Mouse (Mus musculus) CD8-positive naive resting alpha-beta T cell, adult 2 months (primary cell): ENCODE data around the gene Gstcd.

ENCODE experiments used
- DNase-seq, 2 experiments: peaks; one replicate each; pipeline ENCODE4 v3.0.0; 2022; ENCODE audit warnings: low read depth in 2 of 2, low spot score in 2 of 2

Gstcd gene

DNA sequence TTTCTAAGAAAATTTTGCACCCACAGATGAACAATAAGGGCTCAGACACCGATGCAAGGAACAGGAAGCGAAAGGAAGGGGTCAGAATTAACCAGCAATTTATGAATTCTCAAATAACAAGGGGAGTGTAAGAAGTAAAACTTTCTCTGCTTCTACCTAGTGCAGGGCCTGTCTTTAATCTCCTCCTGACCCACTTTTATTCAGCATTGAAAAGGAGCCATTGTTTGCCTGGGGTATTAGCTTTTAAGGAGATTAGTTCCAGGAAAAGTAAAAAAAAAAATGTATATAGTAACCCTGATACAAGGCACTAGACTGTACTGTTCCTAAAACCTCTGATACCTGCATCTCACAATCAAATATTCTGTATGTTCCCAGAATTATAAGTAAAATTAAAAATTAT lies 64.9 kb downstream of the Gstcd start:
- DNase-seq = no peak

DNA sequence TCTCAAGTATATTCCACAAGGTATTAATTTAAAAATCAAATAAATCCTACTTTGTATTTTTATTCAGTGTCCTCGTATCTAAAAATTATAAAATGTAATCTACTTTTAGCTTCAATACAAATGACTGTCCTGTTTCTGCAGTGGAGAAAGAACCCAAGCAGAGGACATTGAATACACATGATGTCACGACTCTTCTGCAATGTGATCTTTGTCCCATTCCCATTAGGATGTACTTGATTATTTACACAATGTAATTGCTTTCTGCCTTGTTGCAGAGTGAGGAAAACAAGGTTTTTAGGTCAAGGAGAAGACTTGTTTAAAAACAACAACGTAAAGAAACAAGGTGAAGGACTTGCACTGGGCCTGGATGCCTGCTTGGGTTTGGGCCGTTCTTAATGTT lies 84.6 kb downstream of the Gstcd start:
- DNase-seq = no peak

DNA sequence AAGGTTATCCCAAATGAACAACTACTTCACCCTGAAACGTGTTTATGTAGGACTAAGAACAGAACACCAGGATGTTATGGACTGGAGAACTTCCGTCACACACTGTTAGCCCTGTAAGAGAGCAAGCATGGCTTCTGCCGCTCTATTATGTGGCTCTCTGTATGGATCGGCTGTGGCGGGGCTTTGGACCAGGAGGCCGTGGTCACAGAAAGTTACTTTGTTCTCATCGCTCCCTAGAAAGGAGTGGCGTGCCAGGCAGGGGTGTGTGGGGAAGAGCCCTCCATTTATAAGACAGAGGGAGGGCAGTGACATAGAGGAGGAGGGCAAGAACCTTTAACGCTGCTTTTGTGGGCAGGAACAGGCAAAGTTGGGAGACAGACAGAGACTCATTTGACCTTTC lies 95.5 kb downstream of the Gstcd start:
- no peak for DNase-seq

DNA sequence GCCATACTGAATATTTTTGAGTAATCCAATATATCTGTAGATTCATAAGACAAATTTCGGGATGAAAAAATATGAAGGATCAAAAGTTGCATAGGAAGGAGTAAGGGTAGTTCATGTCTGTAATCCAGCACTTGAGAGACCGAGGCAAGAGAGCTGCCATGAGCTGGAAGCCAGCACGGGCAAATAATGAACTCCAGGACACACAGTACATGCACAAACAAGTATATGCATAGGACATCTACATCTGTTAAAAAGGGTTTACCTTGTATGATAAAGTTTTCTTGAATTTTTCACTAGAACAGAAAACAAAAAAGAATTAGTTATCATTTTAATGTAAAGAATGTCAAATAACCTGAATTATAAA lies 95.9 kb downstream of the Gstcd start:
- no peak for DNase-seq

DNA sequence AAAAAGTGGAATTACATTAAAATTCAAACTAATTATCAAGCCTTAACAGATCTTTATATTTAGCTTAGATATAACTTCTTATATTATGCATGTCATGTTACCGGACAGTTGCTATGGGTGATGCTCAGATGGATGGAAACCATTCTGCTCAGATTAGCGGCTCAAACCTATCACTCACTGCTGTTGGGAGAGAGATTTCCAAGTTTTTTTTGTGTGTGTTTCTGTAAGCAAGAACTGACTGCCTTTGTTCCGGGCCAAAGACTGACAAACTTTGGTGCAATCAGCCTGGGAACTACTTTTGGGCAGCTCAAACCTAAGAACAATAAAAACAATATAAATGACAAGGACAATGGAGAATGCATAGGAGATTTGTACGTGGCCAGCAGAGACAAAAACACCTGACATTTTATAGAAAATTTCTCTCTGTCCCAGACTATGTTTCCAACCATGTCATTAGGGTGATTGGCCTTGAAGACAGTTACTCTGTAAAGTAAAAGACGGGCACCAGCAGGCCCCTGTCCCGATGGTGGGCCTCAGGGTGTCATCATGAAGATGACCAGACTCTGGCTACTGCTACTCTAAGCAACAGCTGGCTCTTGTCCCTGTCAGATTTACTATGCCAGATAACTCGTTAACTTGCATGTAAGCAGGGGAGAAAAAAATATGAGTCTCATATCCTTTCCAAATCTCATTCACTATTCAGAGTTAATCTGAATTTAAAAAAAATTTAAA lies 96.5 kb downstream of the Gstcd start:
- DNase-seq = no peak

DNA sequence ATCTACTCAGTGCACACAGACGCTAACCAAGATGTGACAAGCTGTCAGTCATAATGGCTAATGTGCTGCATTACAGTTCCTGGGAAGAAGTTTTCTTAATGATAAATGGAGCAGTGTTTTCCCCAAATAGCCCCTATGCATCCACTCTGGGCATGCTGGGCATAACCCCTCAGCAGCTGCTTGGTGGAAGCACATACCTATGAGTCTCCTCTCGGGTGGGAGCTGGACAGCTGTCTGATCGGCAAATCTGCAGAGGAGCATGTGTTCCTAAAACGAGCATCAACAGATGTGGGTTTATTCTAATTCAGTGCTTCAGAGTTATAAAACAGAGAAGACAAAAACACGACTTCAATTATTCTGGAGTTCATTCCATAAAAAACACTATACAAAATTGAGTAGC lies 105.6 kb downstream of the Gstcd start:
- no peak for DNase-seq

DNA sequence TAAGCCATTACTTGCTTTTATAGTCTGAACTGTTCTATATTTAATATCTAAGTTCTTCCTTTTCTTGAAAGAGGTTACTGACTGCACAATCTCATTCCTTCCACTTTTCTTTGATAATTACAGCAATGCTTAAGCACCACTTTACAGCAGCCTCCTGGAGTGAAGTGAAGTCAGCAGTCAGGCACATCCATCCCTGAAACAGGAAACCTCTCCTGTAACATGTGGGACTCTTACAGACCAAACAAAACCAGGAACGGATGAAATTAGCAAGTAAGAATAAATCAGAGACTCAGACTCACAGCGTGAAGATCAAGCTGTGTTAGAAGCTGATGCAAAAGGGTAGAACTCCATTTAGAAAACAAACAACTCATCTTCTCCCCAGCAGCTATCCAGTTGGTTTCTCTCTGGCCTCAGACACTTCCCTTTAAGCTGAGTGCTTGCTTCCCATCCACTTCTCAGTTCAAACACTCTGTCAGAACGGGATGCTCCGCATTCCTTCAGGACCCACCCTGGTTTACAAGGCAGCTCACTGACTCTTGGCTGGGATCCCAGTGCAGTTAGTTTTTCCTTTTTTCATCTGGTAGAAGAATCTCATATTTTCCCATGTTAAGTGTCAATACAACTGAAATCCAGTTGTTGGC lies 107.9 kb downstream of the Gstcd start:
- DNase-seq = no peak

DNA sequence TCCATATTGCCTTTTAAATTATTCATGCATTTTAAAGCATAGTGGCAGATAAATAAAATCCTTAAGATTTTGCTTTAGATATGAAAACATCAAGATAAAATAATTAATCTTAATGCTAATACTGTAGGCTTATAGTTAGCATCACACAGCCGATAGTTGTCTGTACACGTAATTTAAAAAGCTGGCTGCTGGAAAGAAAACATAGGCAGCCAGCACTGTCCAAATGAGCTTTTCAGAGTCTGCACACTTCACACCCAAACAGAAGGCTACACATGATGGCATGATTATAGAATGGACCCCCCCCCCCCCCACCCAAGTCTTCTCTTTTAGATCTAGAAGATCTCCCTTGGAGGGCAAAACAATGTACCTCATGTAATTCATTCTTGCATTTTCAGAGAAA lies 109.9 kb downstream of the Gstcd start:
- no peak for DNase-seq

DNA sequence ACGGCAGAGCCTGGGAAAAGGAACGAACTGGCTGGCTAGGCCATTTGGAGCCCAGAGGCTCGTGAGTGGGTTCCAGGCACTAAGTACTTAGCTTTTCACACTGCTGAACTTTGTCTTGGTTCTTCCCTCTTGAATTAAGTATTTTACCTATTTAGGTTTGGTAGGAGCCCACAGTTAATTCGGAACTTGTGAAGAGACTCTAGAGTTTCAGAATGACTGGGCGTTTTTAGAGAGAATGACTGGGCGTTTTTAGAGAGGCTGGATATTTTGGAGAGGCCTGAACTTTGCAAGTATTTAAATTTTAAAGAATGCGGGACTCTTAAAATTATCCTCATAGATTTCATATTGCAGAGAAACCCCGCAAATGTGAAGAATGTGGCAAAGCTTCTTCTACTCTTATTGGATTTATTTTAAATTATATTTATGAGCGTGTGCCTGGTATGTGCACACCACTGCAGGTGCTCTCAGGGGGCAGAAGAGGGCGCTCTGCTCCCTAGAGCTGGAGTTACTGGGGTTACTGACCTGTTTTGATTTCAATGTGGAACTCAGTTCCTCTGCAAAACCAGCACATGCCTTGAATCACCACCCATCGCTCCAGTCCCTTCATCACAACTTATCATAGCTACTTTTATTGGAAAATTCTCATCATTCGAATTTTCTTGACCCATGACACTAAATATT lies 111.9 kb downstream of the Gstcd start:
- DNase-seq = no peak

DNA sequence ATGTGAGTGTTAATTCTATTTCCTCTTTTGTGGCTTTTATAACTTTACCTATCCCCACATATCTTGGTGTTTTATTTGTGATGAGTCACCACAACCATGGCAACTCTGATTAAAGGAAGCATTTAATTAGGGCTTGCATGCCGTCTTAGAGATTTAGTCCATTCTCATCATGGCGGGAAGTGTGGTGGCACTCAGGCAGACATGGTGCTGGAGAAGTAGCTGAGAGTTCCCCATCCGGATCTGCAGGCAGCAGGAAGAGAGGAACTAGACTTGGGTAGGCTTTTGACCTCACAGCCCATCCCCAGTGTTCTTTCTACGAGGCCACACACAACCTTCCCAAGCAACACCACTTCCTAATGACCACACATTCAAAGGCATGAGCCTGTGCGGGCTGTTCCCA lies 125.6 kb downstream of the Gstcd start:
- DNase-seq = no peak

DNA sequence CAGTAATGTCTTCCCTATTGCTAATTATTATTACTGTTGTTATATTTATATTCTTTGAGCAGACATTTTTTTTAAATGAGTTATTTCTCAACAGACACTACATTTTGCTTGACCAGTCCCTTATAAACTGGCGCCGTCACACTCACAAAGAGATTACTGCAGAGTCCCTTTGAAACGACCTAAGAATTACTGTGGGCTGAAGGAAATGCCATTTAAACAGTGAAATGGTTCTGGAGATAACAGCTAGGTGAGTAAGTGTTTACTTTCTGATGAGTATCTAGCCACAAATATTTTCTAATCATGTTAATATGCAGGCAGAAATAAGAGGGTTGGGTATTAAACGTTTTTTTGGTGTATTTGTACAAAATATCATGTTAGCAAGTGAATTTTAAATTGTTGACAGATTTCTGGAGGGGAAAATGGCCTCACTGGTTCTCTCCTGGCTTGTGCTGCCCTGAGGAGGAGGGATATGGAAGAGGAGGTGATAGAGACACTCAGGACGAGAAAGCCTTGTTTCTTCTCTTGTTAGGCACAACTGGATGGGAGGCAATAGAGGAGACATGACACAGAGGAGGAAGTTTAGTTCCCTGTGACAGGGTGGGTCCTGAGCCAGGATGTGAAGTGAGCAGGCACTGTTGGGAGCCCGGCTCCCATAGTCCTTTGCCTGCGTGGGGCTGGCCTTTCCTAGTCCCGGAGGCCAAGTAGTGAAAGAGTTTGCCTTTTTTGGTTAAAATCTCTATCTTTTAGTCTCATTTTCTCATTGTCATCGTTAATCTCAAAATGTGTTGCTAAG lies 126.9 kb downstream of the Gstcd start:
- DNase-seq = no peak

DNA sequence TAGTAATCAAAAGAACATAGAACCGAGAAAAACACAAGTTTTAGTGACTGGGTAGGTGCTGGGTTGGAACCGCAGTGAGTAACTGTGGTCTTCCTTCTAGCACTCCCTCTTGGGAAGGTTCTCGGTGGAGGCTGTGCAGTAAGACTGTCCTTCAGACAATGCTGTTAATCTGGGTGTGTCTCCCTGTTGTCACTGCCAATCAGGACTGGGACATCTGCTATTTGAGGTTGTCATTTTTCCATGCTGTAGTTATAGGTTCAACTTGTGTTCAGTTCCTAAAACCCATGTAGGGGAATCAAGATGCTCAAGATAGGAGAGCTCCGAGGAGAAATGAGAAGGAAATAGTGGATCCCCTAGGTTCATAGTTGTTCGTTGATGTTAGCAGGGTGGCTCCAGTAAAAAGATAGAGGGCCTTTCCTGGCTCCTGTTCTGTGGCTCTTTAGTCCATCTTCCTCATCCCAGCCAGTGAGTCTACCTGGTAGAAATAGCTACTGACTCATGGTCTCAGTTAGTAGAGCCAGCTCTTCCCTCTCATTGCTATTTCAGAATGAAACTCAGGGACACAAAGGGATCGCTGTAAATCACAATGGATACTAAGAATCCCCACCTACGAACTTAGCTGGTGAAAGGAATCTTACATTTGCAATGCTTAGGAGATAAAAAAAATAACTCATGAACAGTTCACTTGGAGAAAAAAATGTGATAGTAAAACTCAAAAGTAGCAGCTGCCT lies 129.0 kb downstream of the Gstcd start:
- no peak for DNase-seq

DNA sequence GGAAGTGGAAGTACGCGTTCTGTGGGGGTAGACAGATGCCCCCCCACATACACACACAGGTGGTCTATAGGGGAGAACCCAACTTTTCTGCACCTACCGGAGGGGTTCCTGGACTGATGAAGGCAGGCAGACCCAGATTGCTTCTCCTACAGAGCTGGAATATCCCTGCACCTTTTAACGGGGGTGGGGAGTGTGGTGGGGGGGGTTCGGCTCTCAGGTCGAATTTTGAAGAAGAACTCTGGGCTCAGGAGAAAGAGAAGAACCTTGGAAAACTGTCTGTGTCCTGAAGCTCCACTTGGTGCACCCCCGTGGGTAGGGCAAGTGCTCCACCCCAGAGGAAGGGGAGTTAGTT lies 141.3 kb downstream of the Gstcd start:
- no peak for DNase-seq

DNA sequence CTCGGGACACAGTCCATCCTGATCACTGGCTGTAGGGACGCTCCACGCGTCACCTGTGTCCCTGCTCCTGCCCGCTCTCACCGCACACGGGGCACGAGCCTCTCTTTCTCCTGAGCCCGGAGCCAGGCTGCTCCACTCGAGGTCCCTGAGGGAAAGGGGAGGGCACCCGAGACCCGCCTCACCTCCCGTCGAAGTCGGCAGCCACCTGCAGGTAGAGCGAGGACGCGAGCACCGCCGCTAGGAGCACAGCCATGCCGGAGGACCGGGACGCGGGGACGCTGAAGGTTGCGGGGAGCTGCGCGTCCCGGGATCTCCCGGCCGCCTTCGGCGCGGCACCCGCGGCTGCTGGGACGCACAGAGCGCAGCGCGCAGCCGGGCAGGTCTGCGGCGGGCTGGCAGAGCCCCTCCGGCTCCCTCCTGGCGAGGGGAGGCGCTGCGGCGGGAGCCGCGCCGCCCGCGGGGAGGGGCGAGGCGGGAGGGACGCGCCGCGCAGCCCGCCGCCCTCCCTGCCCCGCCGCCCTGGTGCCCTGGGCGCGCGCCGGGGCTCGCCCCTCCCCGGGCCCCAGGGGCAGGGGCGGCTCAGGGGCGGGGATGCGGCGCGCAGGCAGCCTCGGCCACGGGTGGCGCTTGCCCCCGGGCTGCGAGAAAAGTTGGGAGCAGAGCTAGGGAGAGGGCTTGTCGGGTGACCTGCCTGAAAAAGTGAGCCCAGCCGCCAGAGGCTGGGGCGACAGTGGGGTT lies 141.9 kb downstream of the Gstcd start, which contains the start of gene Npnt:
Gene Npnt (minus strand): TSS at position 501 of the 738 bp plus-strand sequence.
- no peak for DNase-seq

DNA sequence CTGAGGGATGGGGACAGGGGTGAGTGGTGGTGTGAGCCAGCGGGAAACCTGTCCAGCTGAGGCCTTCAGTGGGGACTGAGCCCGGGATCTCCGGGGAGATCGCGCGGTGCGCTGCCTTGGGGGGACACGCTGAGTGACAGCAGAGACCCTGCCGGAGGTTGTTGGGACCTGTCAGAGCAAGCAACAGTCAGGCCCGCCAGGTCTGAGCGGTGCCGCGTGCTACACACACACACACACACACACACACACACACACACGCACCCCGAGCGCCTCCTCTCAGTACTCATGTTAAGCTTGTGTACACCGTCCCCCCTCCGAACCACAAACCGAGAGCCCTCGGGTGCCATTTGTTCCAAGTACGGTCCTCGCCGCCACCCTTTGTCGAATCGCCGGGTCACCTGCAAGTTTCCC lies 142.4 kb downstream of the Gstcd start:
- DNase-seq = no peak

DNA sequence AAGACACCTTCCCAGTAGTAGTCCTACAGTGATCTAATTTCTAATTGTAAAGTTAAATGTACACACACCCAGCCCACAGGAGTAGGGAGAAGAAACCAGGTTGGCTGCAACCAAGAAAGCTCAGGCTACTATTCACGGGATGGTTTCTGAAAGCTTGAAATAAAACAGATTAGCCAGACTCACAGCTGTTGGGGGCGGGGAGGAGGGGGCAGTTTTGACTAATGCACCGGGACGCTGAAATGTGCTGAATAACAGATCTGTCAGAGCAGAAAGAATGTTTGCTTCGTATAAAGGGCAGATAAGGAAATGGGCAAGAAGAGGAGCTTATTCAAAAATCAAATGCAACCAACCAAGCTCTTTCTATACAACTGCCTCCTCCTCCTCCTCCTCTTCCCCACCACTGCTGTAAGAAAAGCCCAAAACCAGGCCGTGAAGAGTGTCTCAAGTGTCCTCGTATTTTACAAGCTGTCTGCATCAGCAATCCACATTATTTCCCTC lies 143.5 kb downstream of the Gstcd start:
- DNase-seq = no peak

DNA sequence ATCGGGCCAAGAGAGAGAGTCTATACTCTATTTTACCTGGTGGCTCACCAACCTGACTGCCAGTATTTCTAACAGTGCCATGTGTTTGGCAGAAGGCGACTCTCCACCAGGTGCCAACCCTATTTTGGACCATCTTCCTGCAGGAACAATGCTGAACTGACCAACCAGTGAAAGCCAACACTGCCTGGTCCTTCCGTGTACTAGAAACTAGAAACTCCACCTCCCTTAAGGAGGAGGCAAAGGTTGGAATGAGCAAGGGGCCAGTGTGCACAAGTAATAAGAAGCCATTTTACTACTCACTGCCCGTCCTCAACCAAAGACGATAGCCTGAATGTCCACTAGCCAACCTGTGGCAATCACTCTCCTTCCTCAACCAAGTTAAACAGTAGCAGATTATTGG lies 145.7 kb downstream of the Gstcd start:
- DNase-seq = no peak

DNA sequence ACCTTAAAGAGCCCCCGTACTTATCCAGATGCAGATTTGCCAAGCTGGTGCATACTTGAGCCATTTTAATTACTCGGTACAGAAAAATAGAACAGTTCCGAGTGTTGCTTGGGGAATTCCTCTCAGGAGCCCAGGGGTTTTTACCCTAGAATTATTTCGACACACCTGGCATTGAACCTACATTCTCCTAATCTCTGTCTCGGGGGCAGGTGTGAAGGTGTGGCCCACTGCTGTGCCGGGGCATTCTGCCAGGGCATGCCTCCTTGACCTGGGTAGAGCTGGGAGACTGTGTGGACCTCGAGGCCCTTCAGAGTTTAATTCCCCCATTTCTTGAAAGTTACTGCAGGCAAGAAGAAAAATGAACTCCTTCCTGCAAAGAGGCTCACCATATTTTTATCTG lies 146.2 kb downstream of the Gstcd start:
- no peak for DNase-seq

DNA sequence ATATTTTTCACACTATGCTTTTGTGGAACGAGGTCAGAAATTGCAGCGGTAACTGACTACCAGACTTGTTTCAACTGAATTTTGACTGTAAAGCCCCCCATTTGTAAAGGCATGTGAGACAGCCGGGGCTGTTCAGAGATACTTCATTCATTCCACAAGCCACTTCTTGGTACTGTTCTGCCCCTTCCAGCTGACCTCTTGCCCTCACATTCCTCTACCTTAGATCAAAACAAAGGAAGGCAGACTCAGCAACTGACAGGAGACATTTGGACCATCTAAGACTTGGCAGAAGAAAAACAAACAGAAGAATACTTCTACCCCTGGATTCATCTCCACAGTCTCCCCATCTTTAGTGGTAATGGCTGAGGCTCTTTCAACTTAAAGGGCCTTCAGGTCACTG lies 147.2 kb downstream of the Gstcd start:
- no peak for DNase-seq

DNA sequence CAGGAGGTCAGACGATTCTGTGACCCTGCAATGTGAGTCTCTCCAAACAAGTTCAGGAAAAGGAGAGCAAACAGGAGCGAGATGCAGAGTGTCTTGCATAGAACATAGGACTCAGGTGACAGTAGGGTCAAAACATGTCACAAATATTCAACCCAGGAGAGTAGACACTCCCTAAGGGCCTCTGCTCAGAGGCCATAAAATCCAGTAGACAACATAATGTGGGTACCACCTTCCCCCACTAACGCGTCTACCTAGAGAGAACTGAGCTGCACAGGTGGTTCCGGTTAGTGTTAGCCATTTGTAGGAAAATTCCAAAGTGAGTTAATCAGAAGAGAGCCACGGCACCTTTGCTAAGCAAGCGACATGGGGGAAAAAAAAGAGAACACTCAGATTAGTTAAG lies 147.6 kb downstream of the Gstcd start:
- no peak for DNase-seq
